Mouse (Mus musculus): ENCODE data around the gene Rsf1. TPM values are rescaled to one million over a fixed set of nuclear protein-coding genes. Genes with fewer than 3 reads are reported as not detected.

Gene Rsf1
- total and polyA plus RNA-seq, 3 experiments: 5.9 to 21.8 (median 11.9) TPM

DNA sequence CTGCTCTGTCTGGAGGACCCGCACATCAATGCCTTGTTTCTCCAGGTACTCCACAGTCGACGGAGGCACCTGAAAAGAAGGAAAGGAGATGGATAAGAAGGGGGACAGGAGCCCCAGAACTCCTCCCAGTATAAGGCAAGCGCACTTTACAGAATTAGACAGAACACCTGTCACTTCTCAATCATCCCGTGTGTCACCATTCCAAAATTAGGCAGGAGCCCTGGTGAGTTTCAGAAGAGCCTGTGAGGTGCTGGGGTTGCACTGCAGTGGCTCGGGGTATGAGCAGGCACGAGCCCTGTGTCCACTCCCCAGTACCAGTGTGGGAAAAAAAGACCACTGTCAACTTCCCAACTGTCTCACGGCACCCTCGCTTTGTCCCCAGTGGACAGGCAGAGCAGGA lies 29.0 kb upstream of the Rsf1 start:
- no peaks in the 10 kb centered on the region for H3K79me2 ChIP-seq (replicated peaks; ENCODE audit: control insufficient read depth, extremely low read depth, insufficient read depth, poor library complexity, severe bottlenecking)
- no peak overlapping the region for H3K4me3 ChIP-seq (replicated peaks in 1 of 3; ENCODE audit: low read depth in 2 of 3, low read length in 2 of 3, poor library complexity in 1 of 3)
- TF ChIP-seq UBTF (IDR thresholded peaks at IDR 0.05; ENCODE audit: low read depth, low read length): no peak
- no peak for TF ChIP-seq JUN (IDR thresholded peaks at IDR 0.05; ENCODE audit: insufficient read depth, low read depth, low read length)
- no peak for TF ChIP-seq RCOR1 (conservative IDR thresholded peaks at IDR 0.05; ENCODE audit: low read depth, low read length)
- TF ChIP-seq ZNF384 (IDR thresholded peaks at IDR 0.05; ENCODE audit: low read depth, low read length): no peak
- TF ChIP-seq SMC3 (IDR thresholded peaks at IDR 0.05; ENCODE audit: low read depth, low read length): no peak
- no peak for TF ChIP-seq NELFE (IDR thresholded peaks at IDR 0.05; ENCODE audit: low read depth, low read length)
- no peak for TF ChIP-seq MAFK (IDR thresholded peaks at IDR 0.05; ENCODE audit: insufficient replicate concordance, low read length)
- TF ChIP-seq ZKSCAN1 (IDR thresholded peaks at IDR 0.05; ENCODE audit: borderline replicate concordance, low read depth, low read length): no peak
- no peak for TF ChIP-seq MXI1 (IDR thresholded peaks at IDR 0.05; ENCODE audit: low read depth, low read length)
- no peak for TF ChIP-seq ZC3H11A (IDR thresholded peaks at IDR 0.05; ENCODE audit: low read depth, low read length)
- TF ChIP-seq E2F4 (IDR thresholded peaks at IDR 0.05; ENCODE audit: insufficient replicate concordance, low read depth, low read length): no peak
- no peak for TF ChIP-seq MAZ (IDR thresholded peaks at IDR 0.05; ENCODE audit: low read depth, low read length)
- TF ChIP-seq HCFC1 (IDR thresholded peaks at IDR 0.05; ENCODE audit: low read depth, low read length): no peak
- no peak for TF ChIP-seq POLR2AphosphoS2 (IDR thresholded peaks at IDR 0.05; ENCODE audit: low read depth, low read length)
- no peak for TF ChIP-seq KAT2A (IDR thresholded peaks at IDR 0.05; ENCODE audit: insufficient replicate concordance, low read length)
- TF ChIP-seq EP300 (IDR thresholded peaks at IDR 0.05; ENCODE audit: low read length): no peak
- no peaks in the 10 kb centered on the region for H3K4me1 ChIP-seq (ENCODE audit: control insufficient read depth in 1 of 2, insufficient read depth in 2 of 2)
- H3K9ac ChIP-seq (ENCODE audit: insufficient read depth, low read depth): no peak overlapping the region
- H3K27ac ChIP-seq (ENCODE audit: insufficient read depth, low read depth): no peak overlapping the region
- dilution Hi-C loops (cut with MboI; ENCODE audit: extremely low pct_ligation_motif_present, extremely low pct_unique_long_range_greater_than_20kb, low sequenced_read_pairs) (no loop called here), in situ Hi-C loops (cut with MboI; ENCODE audit: low pct_ligation_motif_present, low pct_unique_long_range_greater_than_20kb, low sequenced_read_pairs) (no loop called here)
- peaks cover 0 to 4% of the 10 kb centered on the region in 2 experiments for H3K36me3 ChIP-seq (replicated peaks in 1 of 2; ENCODE audit: control insufficient read depth in 1 of 2, insufficient read depth in 1 of 2, low read length in 1 of 2)
- H3K9me3 ChIP-seq (replicated peaks; ENCODE audit: low read length): no peaks in the 10 kb centered on the region
- H3K4me2 ChIP-seq (ENCODE audit: insufficient read depth, low read depth, poor library complexity, severe bottlenecking): no peak overlapping the region
- no peaks in the 10 kb centered on the region for H3K27me3 ChIP-seq (replicated peaks)
- no peak for DNase-seq (ENCODE audit: extremely low read depth)

DNA sequence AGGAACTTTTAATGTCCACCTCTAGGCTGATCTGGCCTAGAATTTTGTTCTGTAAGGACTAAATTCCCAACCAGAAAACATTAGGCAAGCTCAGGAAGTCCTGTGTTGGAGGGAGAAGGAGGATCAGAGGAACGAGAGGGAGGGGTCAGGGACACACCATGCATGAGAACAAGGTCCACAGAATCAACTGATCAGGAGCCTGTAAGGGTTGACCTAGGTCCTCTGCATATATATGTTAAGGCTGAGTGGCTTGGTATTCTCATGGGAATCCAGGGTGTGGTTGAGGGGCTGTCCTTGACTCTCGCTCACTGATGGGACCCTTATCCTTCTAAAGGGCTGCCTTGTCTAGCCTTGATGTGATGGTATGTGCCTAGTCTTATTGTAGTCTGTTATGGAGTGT lies 16.1 kb upstream of the Rsf1 start:
- H3K27me3 ChIP-seq (replicated peaks): no peaks in the 10 kb centered on the region
- peaks cover 0 to 5% of the 10 kb centered on the region in 2 experiments; a peak in 1 of 4 replicates for H3K4me1 ChIP-seq (ENCODE audit: control insufficient read depth in 1 of 2, insufficient read depth in 2 of 2)
- H3K9me3 ChIP-seq (replicated peaks; ENCODE audit: low read length): no peaks in the 10 kb centered on the region
- H3K9ac ChIP-seq (ENCODE audit: insufficient read depth, low read depth): no peak overlapping the region
- H3K4me2 ChIP-seq (ENCODE audit: insufficient read depth, low read depth, poor library complexity, severe bottlenecking): no peak overlapping the region
- no peak overlapping the region for H3K27ac ChIP-seq (ENCODE audit: insufficient read depth, low read depth)
- H3K4me3 ChIP-seq (replicated peaks in 1 of 3; ENCODE audit: low read depth in 2 of 3, low read length in 2 of 3, poor library complexity in 1 of 3): no peak overlapping the region
- no peaks in the 10 kb centered on the region for H3K36me3 ChIP-seq (replicated peaks in 1 of 2; ENCODE audit: control insufficient read depth in 1 of 2, insufficient read depth in 1 of 2, low read length in 1 of 2)
- no peaks in the 10 kb centered on the region for H3K79me2 ChIP-seq (replicated peaks; ENCODE audit: control insufficient read depth, extremely low read depth, insufficient read depth, poor library complexity, severe bottlenecking)
- DNase-seq (ENCODE audit: extremely low read depth): no peak
- TF ChIP-seq TCF12 (IDR thresholded peaks at IDR 0.05; ENCODE audit: low read depth, low read length): no peak
- no peak for TF ChIP-seq KAT2A (IDR thresholded peaks at IDR 0.05; ENCODE audit: insufficient replicate concordance, low read length)
- TF ChIP-seq MXI1 (IDR thresholded peaks at IDR 0.05; ENCODE audit: low read depth, low read length): no peak
- no peak for TF ChIP-seq ZNF384 (IDR thresholded peaks at IDR 0.05; ENCODE audit: low read depth, low read length)
- TF ChIP-seq BHLHE40 (IDR thresholded peaks at IDR 0.05; ENCODE audit: low read depth, low read length): no peak
- TF ChIP-seq GABPA (IDR thresholded peaks at IDR 0.05; ENCODE audit: insufficient replicate concordance, low read depth, low read length): no peak
- TF ChIP-seq TBP (conservative IDR thresholded peaks at IDR 0.05; ENCODE audit: low read depth, low read length): no peak
- TF ChIP-seq MYC (IDR thresholded peaks at IDR 0.05; ENCODE audit: low read depth, low read length): no peak
- TF ChIP-seq JUN (IDR thresholded peaks at IDR 0.05; ENCODE audit: insufficient read depth, low read depth, low read length): no peak
- no peak for TF ChIP-seq RCOR1 (conservative IDR thresholded peaks at IDR 0.05; ENCODE audit: low read depth, low read length)
- TF ChIP-seq USF2 (conservative IDR thresholded peaks at IDR 0.05; ENCODE audit: low read depth, low read length): no peak
- no peak for TF ChIP-seq NRF1 (IDR thresholded peaks at IDR 0.05; ENCODE audit: low read depth, low read length)
- no peak for TF ChIP-seq SIN3A (IDR thresholded peaks at IDR 0.05; ENCODE audit: low read length)
- no peak for TF ChIP-seq IRF4 (IDR thresholded peaks at IDR 0.05; ENCODE audit: low read depth, low read length)
- TF ChIP-seq POLR2A (IDR thresholded peaks at IDR 0.05; ENCODE audit: low read depth, low read length): no peak
- dilution Hi-C loops (cut with MboI; ENCODE audit: extremely low pct_ligation_motif_present, extremely low pct_unique_long_range_greater_than_20kb, low sequenced_read_pairs): no loop called here
- in situ Hi-C loops (cut with MboI; ENCODE audit: low pct_ligation_motif_present, low pct_unique_long_range_greater_than_20kb, low sequenced_read_pairs): loop anchor here (10.0 kb wide), 1 partner anchor 139 kb away; no protein-coding TSS in a partner anchor
